Mouse (Mus musculus) liver, embryonic 14.5 days (tissue): Measurements from ENCODE around the gene Igfbp7. TPM values are rescaled to one million over a fixed set of nuclear protein-coding genes. Genes with fewer than 3 reads are reported as not detected.

Experiments
- ATAC-seq: fragments of 200-750 bp; cut with Nextera tagmentation; 2 replicates; pipeline ENCODE4 v1.8.0; 2017; ENCODE audit warnings: moderate number of reproducible peaks, mild to moderate bottlenecking, moderate library complexity; ENCODE audit not compliant: insufficient read depth
- DNase-seq, 3 experiments: peaks; one replicate each; pipeline ENCODE4 v3.0.0-alpha.2; 2012 to 2013; ENCODE audit warnings: low read depth in 3 of 3, low spot score in 3 of 3
- H3K27ac ChIP-seq: fragments of 300-500 bp; sonication (generic); 2 replicates; pipeline ENCODE4 v1.5.1; 2014; ENCODE audit warnings: moderate library complexity, mild to moderate bottlenecking, control low read depth, inconsistent platforms
- H3K27me3 ChIP-seq: fragments of 300-500 bp; sonication (generic); 2 replicates; pipeline ENCODE4 v1.6.1; 2014; ENCODE audit warnings: mild to moderate bottlenecking, low read length, moderate library complexity; ENCODE audit not compliant: control insufficient read depth, insufficient read depth
- H3K36me3 ChIP-seq: fragments of 300-500 bp; sonication (generic); replicated peaks from 2 replicates; pipeline ENCODE4 v1.6.1; 2014; ENCODE audit warnings: low read depth; ENCODE audit not compliant: control insufficient read depth, insufficient read depth
- H3K4me1 ChIP-seq, 2 experiments: fragments of 200-500 bp in 1 of 2; fragments of 300-500 bp in 1 of 2; sonication (generic) in 1 of 2; replicated peaks; 2 replicates each; pipeline ENCODE4 v1.6.1; 2012 to 2014; ENCODE audit warnings: antibody characterized with exemption in 1 of 2, inconsistent platforms in 1 of 2, low read length in 1 of 2; ENCODE audit not compliant: control insufficient read depth in 2 of 2, insufficient read depth in 2 of 2
- H3K4me2 ChIP-seq: fragments of 300-500 bp; sonication (generic); 2 replicates; pipeline ENCODE4 v1.6.1; 2014; ENCODE audit warnings: low read depth, mild to moderate bottlenecking, control low read depth, moderate library complexity
- H3K4me3 ChIP-seq, 2 experiments: fragments of 200-500 bp in 1 of 2; fragments of 300-500 bp in 1 of 2; sonication (generic) in 1 of 2; 2 replicates each; pipeline ENCODE4 v1.5.1; 2012 to 2014; ENCODE audit warnings: low read depth in 2 of 2, low read length in 2 of 2, mild to moderate bottlenecking in 2 of 2, control low read depth in 1 of 2, inconsistent platforms in 1 of 2, moderate library complexity in 1 of 2; ENCODE audit not compliant: insufficient read depth in 1 of 2
- H3K9ac ChIP-seq: fragments of 300-500 bp; sonication (generic); replicated peaks from 2 replicates; pipeline ENCODE4 v1.6.1; 2014; ENCODE audit warnings: mild to moderate bottlenecking, control low read depth, moderate library complexity
- H3K9me3 ChIP-seq: fragments of 300-500 bp; sonication (generic); 2 replicates; pipeline ENCODE4 v1.6.1; 2016; ENCODE audit warnings: low read length, mixed read lengths; ENCODE audit not compliant: control insufficient read depth
- CTCF ChIP-seq: IDR thresholded peaks from 2 replicates; pipeline ENCODE4 v1.5.1; 2016; ENCODE audit warnings: antibody characterized with exemption, low read depth, control low read depth
- EP300 ChIP-seq: IDR thresholded peaks from 2 replicates; pipeline ENCODE4 v1.6.1; 2016; ENCODE audit warnings: antibody characterized with exemption, low read depth
- WGBS: fragments of 180-500 bp; shearing (Covaris S2); extraction: QIAGEN DNeasy Blood & Tissue Kit; methylation state at CpG from one replicate; pipeline ENCODE4 v1.1.7; 2014; ENCODE audit not compliant: insufficient replicate concordance; 5-methylcytosine and 5-hydroxymethylcytosine counted together
- polyA plus RNA-seq, 2 experiments: library from polyadenylated mRNA; depleted of rRNA in 1 of 2; stranded (reverse) in 1 of 2; unstranded in 1 of 2; fragments of >200 nt; fragmentation: Nextera tagmentation in 1 of 2; extraction: Ambion mirVana in 1 of 2; gene quantifications; 2 replicates each; pipeline versions ENCODE4 v1.2.1 to v1.2.3; 2012 to 2014

Gene Igfbp7
- polyA plus RNA-seq, 2 experiments = 14.5 to 16.7 TPM

DNA sequence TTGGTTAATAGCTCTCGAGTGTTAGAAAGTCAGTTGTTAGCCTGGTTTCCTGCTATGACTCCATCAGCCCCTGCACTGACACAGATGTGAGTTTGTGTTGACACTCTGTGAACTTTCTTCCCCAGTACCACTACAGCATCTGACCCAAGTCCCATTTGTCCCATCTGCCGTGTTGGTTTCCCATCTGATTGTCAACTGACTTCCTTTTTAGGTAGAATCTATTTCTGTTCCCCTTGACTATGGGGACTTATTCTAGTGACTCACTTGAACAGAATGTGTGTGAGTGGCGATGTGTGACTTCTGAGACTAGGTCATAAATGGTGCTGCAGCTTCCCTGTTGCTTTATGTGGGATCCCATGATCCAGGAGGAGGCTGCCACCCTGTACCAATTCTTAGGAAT lies 32.9 kb downstream of the Igfbp7 start:
- H3K4me2 ChIP-seq = no peak overlapping the region
- TF ChIP-seq CTCF = no peak
- TF ChIP-seq EP300 = no peak
- H3K9ac ChIP-seq = no peak overlapping the region
- 14% methylated on average over 3 of the region's 3 CpGs for WGBS
- no peak overlapping the region for H3K27ac ChIP-seq
- DNase-seq (no peak), ATAC-seq (no peak)
- H3K27me3 ChIP-seq = no peaks in the 10 kb centered on the region
- peaks cover 0 to 6% of the 10 kb centered on the region in 2 experiments; a peak in 2 of 4 replicates for H3K4me1 ChIP-seq
- H3K36me3 ChIP-seq = no peaks in the 10 kb centered on the region
- H3K4me3 ChIP-seq = no peak overlapping the region
- no peaks in the 10 kb centered on the region for H3K9me3 ChIP-seq

DNA sequence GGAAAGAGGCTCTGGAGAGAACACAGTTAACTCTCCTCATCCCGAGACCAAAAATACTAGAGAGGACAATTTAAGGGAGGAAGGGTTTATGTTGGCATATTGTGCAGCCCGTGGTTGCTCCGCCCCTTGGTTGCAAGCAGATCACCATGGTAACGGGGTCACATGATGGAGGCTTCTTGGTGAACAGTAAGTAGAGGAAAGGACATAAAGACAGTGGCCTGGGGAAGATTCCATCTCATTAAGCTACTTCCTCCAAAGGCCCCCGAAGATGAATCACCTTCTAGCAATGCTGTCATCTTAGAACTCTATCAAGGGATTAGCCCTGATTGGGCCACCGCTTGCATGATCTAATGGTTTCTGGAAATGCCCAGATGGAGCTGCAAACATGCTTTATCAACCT lies 35.1 kb downstream of the Igfbp7 start:
- H3K27me3 ChIP-seq = no peaks in the 10 kb centered on the region
- TF ChIP-seq CTCF = no peak
- TF ChIP-seq EP300 = no peak
- no peak overlapping the region for H3K27ac ChIP-seq
- DNase-seq (peak; percentile 19 to 38 (median 20)), ATAC-seq (0 out of 2 replicates have a peak, but pooled peaks have one; percentile 28)
- H3K36me3 ChIP-seq = no peaks in the 10 kb centered on the region
- no peak overlapping the region for H3K4me3 ChIP-seq
- H3K4me2 ChIP-seq = no peak overlapping the region
- H3K9me3 ChIP-seq = no peaks in the 10 kb centered on the region
- 25% methylated on average over 6 of the region's 6 CpGs for WGBS
- H3K4me1 ChIP-seq = peaks cover 0 to 8% of the 10 kb centered on the region in 2 experiments; a peak in 2 of 4 replicates
- H3K9ac ChIP-seq = no peak overlapping the region

DNA sequence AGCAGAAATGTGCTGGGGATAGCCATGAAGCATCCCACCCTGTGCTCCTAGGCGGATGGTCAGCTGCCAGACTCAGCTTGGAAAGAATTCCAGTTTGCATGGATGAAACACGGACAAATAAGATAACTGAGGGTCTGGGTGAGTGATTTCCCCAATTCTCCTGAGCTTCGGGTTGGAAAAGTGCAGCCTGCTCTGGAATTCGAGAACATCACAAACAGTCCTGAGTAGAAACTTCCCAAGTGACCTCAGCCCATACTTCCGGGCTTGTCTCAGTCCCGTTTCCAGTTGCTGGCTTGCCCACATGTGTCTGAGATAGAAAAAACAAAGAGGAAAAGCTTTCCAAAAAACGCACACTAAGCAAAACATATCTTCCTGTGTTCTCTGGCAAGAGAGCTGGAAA lies 35.6 kb downstream of the Igfbp7 start:
- no peak overlapping the region for H3K27ac ChIP-seq
- H3K9ac ChIP-seq = no peak overlapping the region
- H3K27me3 ChIP-seq = no peaks in the 10 kb centered on the region
- TF ChIP-seq CTCF = no peak
- WGBS = 38% methylated on average over 7 of the region's 7 CpGs
- H3K9me3 ChIP-seq = no peaks in the 10 kb centered on the region
- peaks cover 0 to 8% of the 10 kb centered on the region in 2 experiments; a peak in 2 of 4 replicates for H3K4me1 ChIP-seq
- ATAC-seq = no peak
- H3K4me2 ChIP-seq = no peak overlapping the region
- no peak for DNase-seq
- H3K36me3 ChIP-seq = no peaks in the 10 kb centered on the region
- no peak overlapping the region for H3K4me3 ChIP-seq

DNA sequence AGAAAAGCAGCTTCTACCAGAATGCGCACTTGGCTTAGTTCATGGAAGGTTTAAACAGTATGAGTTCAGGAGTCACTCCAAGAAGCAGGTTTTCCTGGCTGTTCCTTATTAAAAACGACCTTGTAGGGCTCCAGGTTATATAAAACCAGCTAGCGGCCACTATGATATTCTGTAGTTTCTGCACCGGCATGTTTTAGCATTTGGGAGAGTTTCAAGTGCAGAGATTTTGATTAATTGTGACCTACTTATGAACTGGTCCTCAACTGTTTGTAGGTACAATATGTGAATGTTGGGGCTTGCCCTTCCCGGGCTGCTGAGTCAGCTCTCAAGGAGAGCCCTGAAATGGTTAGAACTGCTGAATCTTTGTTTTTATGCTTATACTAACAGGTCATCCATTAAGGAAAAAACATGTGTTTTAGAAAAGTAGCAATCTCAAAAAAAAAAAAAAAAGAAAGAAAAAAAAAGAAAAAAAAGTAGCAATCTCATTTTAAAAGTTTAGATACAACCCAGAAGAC lies 37.4 kb downstream of the Igfbp7 start:
- H3K4me2 ChIP-seq = no peak overlapping the region
- TF ChIP-seq CTCF (no peak), EP300 (no peak)
- ATAC-seq (no peak), DNase-seq (no peak)
- no peaks in the 10 kb centered on the region for H3K36me3 ChIP-seq
- H3K27ac ChIP-seq = no peak overlapping the region
- WGBS = 58% methylated on average over 5 of the region's 5 CpGs
- H3K4me3 ChIP-seq = no peak overlapping the region
- no peak overlapping the region for H3K9ac ChIP-seq
- H3K9me3 ChIP-seq = no peaks in the 10 kb centered on the region
- no peaks in the 10 kb centered on the region for H3K27me3 ChIP-seq
- peaks cover 0 to 8% of the 10 kb centered on the region in 2 experiments; a peak in 2 of 4 replicates for H3K4me1 ChIP-seq

DNA sequence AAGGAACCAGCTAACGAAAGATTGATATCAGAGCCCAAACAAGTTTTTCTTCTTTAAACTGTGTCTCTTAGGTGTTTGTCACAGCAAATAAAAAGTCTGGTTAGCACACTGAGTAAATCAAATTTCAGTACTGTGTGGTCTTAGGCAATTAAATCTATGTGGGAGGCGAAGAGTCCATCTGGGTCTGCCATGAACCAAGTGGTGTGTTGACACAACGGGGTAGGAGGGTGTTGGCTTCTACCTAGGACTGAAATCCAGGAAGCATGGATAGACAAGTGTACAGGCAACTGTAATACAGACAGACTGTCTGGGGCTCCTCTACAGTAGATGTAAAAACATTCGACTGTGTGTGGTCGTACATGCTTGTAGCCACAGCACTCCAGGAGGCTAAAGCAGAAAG lies 38.4 kb downstream of the Igfbp7 start:
- WGBS = 50% methylated on average over 5 of the region's 5 CpGs
- Histone ChIP-seq H3K36me3 (no peaks in the 10 kb centered on the region), H3K9ac (no peak overlapping the region), H3K4me2 (no peak overlapping the region), H3K27me3 (no peaks in the 10 kb centered on the region), H3K4me3 (no peak overlapping the region), H3K9me3 (no peaks in the 10 kb centered on the region), H3K27ac (no peak overlapping the region), H3K4me1 (peaks cover 0 to 8% of the 10 kb centered on the region in 2 experiments; a peak in 2 of 4 replicates)
- TF ChIP-seq CTCF (no peak), EP300 (no peak)
- DNase-seq (no peak), ATAC-seq (no peak)
